Mouse (Mus musculus): ENCODE measurements around the gene Cenpc1.

Cenpc1 gene

DNA sequence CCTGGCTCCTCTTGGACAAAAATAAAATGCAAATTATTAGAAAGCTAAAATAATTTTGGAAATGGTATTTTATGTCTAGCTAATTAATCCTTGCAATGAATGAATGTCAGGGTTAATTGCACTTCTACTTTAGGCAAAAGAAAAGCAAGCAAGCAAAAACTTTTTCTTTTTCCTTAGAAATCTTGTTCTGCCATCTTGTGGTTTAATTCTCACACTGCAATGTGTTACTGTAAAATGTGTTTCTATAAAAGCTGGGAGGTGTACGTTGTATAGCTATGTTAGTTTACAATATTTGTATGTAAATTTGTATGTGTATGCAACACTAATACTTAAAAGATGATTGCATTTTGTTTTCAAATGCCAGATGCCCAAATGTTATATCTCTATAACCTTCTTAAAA is 70.8 kb downstream of the Cenpc1 start:
- DNase-seq, result no peak

GRCm38 (mm10) chr5:85992805-85993721 is 72.3 kb downstream of the Cenpc1 start:
- no peak for DNase-seq

- no peak for DNase-seq
Measured at GRCm38 (mm10) chr5:85992055-85992454, 73.3 kb downstream of the Cenpc1 start.

- DNase-seq, result no peak
Measured at GRCm38 (mm10) chr5:85987516-85987863, 77.9 kb downstream of the Cenpc1 start.

GRCm38 (mm10) chr5:85986734-85987515 is 78.5 kb downstream of the Cenpc1 start:
- no peak for DNase-seq

DNA sequence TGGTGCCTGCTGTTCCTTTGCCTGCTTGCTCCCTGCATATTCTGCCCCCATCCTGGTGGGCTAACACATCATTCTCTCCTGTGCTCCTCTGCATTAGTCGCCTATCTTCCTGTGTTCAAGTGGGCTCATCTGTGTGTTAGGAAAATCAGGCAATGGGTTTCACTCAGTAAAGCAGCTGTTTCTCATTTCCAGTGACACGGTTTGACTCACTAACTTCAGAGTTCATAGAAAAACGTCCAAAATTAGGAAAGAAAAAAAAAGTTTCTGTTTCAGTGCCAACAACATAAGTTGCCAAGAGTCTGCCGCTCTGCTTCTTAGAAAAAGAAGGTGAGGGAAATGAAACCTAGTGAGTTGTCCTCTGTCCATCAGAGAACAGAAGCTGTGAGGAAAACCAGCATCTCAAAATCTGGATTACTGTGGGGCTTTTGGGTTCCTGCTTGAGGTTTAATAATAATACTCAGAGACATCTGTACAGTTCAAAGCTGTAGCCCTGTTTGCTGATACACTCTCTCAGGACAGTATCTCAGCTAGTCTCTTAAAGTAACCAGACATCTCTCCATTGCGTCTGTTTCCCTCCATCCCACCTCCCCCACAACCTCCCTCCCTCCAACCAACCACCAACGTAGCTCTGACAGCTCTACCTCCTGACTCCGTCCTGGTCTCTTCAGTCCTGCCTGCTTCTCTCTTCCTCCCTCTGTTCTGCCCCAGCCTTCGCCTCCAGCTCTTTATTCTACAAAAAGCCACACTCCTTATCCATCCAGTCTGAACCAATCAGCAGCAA is 87.5 kb downstream of the Cenpc1 start:
- no peak for DNase-seq

- DNase-seq, result no peak
Measured at GRCm38 (mm10) chr5:85962791-85963190, 102.6 kb downstream of the Cenpc1 start.

All from thymus, postnatal 25 days (tissue).